Mouse (Mus musculus): ENCODE results near the gene Kcnj9.

- TF ChIP-seq CTCF (IDR thresholded peaks at IDR 0.05; ENCODE audit: extremely low read depth, insufficient read depth, insufficient read length, insufficient replicate concordance) (no peak), POLR2A (IDR thresholded peaks at IDR 0.05; ENCODE audit: low read depth, low read length) (no peak)
Observed at GRCm38 (mm10) chr1:172295751-172296197, 33.3 kb downstream of the Kcnj9 start.

Measured in spleen, adult 2 months (tissue).